In genomic region chr15:102780626-102781025, GRCm38 (mm10) we compare ENCODE assay signal across 20 mouse cellular contexts. TPM values are rescaled to one million over a fixed set of nuclear protein-coding genes. Genes with fewer than 3 reads are reported as not detected.
DNase-seq lines count a peak whose midpoint lies in the region; ATAC-seq and TF ChIP-seq lines count a peak whose summit lies in the region.
"Had no signal": no experiment of that assay in that cellular context is flagged by ENCODE, and none has a peak within 500 bp of the region (broad histone marks: within the 10 kb centered on the region; RNA-seq: fewer than 3 reads in every experiment).

No protein-coding gene starts in this region.

- no peak overlapping the region for H3K4me3 ChIP-seq in kidney, adult 2 months (ENCODE audit: insufficient read depth, low read depth, low read length)
- no peak overlapping the region for H3K4me3 ChIP-seq in kidney, embryonic 14.5 days (ENCODE audit: low read length)
- H3K4me3 ChIP-seq: embryonic facial prominence, embryonic 15.5 days; erythroblast, embryonic 14.5 days; forebrain, embryonic 10.5 days; heart, embryonic 13.5 days; hindbrain, embryonic 12.5 days had no signal

- no peak overlapping the region for H3K9ac ChIP-seq in kidney, embryonic 14.5 days (ENCODE audit: low read depth, low read length)
- H3K9ac ChIP-seq: embryonic facial prominence, embryonic 15.5 days; heart, embryonic 13.5 days; hindbrain, embryonic 12.5 days had no signal

- peaks cover 8% of the 10 kb centered on the region; the same call in 1 of the 2 replicates for H3K4me1 ChIP-seq in kidney, adult 2 months (ENCODE audit: control insufficient read depth, insufficient read depth, low read length)
- peaks cover 5% of the 10 kb centered on the region; the same call in 1 of the 2 replicates for H3K4me1 ChIP-seq in kidney, embryonic 14.5 days (ENCODE audit: control insufficient read depth, insufficient read depth, low read length)
- H3K4me1 ChIP-seq: forebrain, embryonic 10.5 days; heart, embryonic 13.5 days had no signal

- H3K27me3 ChIP-seq in kidney, adult 2 months (replicated peaks; ENCODE audit: control insufficient read depth, insufficient read depth, low read length) = no peaks in the 10 kb centered on the region
- no peaks in the 10 kb centered on the region for H3K27me3 ChIP-seq in kidney, embryonic 14.5 days (ENCODE audit: control insufficient read depth, insufficient read depth, low read length)

- peak overlapping the region; percentile 6; the same call in 1 of the 2 replicates for H3K27ac ChIP-seq in kidney, adult 2 months (ENCODE audit: insufficient read depth, low read depth, low read length)
- H3K27ac ChIP-seq in kidney, embryonic 14.5 days (ENCODE audit: low read depth, low read length) = no peak overlapping the region
- H3K27ac ChIP-seq: embryonic facial prominence, embryonic 15.5 days; forebrain, embryonic 10.5 days; heart, embryonic 13.5 days; hindbrain, embryonic 12.5 days had no signal

- no peak overlapping the region for H3K4me2 ChIP-seq in kidney, embryonic 14.5 days (replicated peaks; ENCODE audit: low read depth, low read length)
- H3K4me2 ChIP-seq: embryonic facial prominence, embryonic 15.5 days; heart, embryonic 13.5 days; hindbrain, embryonic 12.5 days had no signal

- WGBS in kidney, adult 2 months = 45% methylated on average over 6 of the region's 6 CpGs
- 58% methylated on average over 6 of the region's 6 CpGs for WGBS in kidney, embryonic 14.5 days

- DNase-seq in kidney, adult 2 months = peak; percentile 90
- DNase-seq in kidney, adult 9 months = peak; percentile 88
- peak; percentile 79 to 93 for DNase-seq in kidney, postnatal 25 days
- DNase-seq in spleen, postnatal 36 days (ENCODE audit: low spot score in 2 of 2) = no peak
- DNase-seq in heart, postnatal 25 days (ENCODE audit: low spot score) = no peak
- DNase-seq: adrenal gland, adult 2 months; adrenal gland, postnatal 25 days; cerebellum, adult 18-20 months; cerebellum, postnatal 10 days; embryo, embryonic 11 days; gastrocnemius, postnatal 36 days; heart, adult 11 months; heart, postnatal 4 days had no signal

- no peak for TF ChIP-seq POLR2A in kidney, adult 2 months (IDR thresholded peaks at IDR 0.05; ENCODE audit: low read depth, low read length)

- no peaks in the 10 kb centered on the region for H3K36me3 ChIP-seq in kidney, adult 2 months (ENCODE audit: control insufficient read depth, insufficient read depth, low read length)
- no peaks in the 10 kb centered on the region for H3K36me3 ChIP-seq in kidney, embryonic 14.5 days (ENCODE audit: control insufficient read depth, insufficient read depth, low read length)
- H3K36me3 ChIP-seq: embryonic facial prominence, embryonic 15.5 days; forebrain, embryonic 10.5 days; heart, embryonic 13.5 days; hindbrain, embryonic 12.5 days had no signal

- ATAC-seq in kidney, embryonic 14.5 days (ENCODE audit: low FRiP score, low TSS enrichment) = no peak
- ATAC-seq: forebrain, embryonic 14.5 days had no signal

- H3K9me3 ChIP-seq in kidney, embryonic 14.5 days (ENCODE audit: control insufficient read depth, low read length) = no peaks in the 10 kb centered on the region
- H3K9me3 ChIP-seq: embryonic facial prominence, embryonic 15.5 days; forebrain, embryonic 10.5 days; heart, embryonic 13.5 days; hindbrain, embryonic 12.5 days had no signal

- intact Hi-C loops in heart, postnatal 25 days (cut with DNase I) = no loop called here

- no peak for TF ChIP-seq CTCF in kidney, adult 2 months (conservative IDR thresholded peaks at IDR 0.05; ENCODE audit: insufficient read depth, insufficient read length, low read depth, low read length)

RNA-seq across cellular contexts. Expression of gene Calcoco1, which starts 58.6 kb away (rescaled TPM):
- polyA plus RNA-seq in kidney, adult 2 months (2012; rRNA removed) = 57.7 and 60.6 TPM in 2 replicates
- 26.1 and 41.3 TPM in 2 replicates for polyA plus RNA-seq in kidney, embryonic 14.5 days (2014; fragmentation: Nextera tagmentation; extraction: Ambion mirVana)
- 100 to 1,000 TPM in 1 of 2 experiments, 10 to 100 TPM in 1; 93.5 to 106 TPM for total RNA-seq in heart, postnatal 25 days (2021)

Comparison
In these comparisons a context has a peak if more than half of its experiments do, and no peak if none do; other contexts are left out.
1. DNase-seq: peak in kidney, adult 2 months (single experiment), kidney, adult 9 months (single experiment) and kidney, postnatal 25 days (2 of 2); none in spleen, postnatal 36 days (0 of 2) and heart, postnatal 25 days (single experiment).